Mouse (Mus musculus): ENCODE data around the gene Cavin4.
"Not testable (repeated sequence)": the region's sequence is repeated elsewhere in the genome, so short reads cannot be mapped to it uniquely, and the experiment has no call there.

Cavin4 gene

GRCm38 (mm10) chr4:48672915-48673314 is 9.6 kb downstream of the Cavin4 start:
- DNase-seq (ENCODE audit: low read depth, low spot score) = no peak

GRCm38 (mm10) chr4:48674412-48674811 is 11.1 kb downstream of the Cavin4 start:
- DNase-seq (ENCODE audit: low read depth, low spot score) = no peak

GRCm38 (mm10) chr4:48676570-48677185 is 13.4 kb downstream of the Cavin4 start:
- DNase-seq (ENCODE audit: low read depth, low spot score) = no peak

GRCm38 (mm10) chr4:48677276-48677675 is 14.0 kb downstream of the Cavin4 start:
- no peak for DNase-seq (ENCODE audit: low read depth, low spot score)

- DNase-seq (ENCODE audit: low read depth, low spot score) = no peak
Measured at GRCm38 (mm10) chr4:48677812-48678211, 14.5 kb downstream of the Cavin4 start.

GRCm38 (mm10) chr4:48678793-48679192 is 15.5 kb downstream of the Cavin4 start:
- no peak for DNase-seq (ENCODE audit: low read depth, low spot score)

GRCm38 (mm10) chr4:48679728-48680127 is 16.4 kb downstream of the Cavin4 start:
- not testable (repeated sequence) for DNase-seq (ENCODE audit: low read depth, low spot score)

GRCm38 (mm10) chr4:48680214-48680613 is 16.9 kb downstream of the Cavin4 start:
- no peak for DNase-seq (ENCODE audit: low read depth, low spot score)

GRCm38 (mm10) chr4:48680648-48681343 is 17.5 kb downstream of the Cavin4 start:
- peak; percentile 55 for DNase-seq (ENCODE audit: low read depth, low spot score)

GRCm38 (mm10) chr4:48683126-48683525 is 19.8 kb downstream of the Cavin4 start:
- DNase-seq (ENCODE audit: low read depth, low spot score) = no peak

- DNase-seq (ENCODE audit: low read depth, low spot score) = not testable (repeated sequence)
Measured at GRCm38 (mm10) chr4:48683633-48684209, 20.4 kb downstream of the Cavin4 start.

- no peak for DNase-seq (ENCODE audit: low read depth, low spot score)
Measured at GRCm38 (mm10) chr4:48684593-48685187, 21.4 kb downstream of the Cavin4 start.

GRCm38 (mm10) chr4:48688148-48688547 is 24.8 kb downstream of the Cavin4 start:
- peak; percentile 88 for DNase-seq (ENCODE audit: low read depth, low spot score)

- DNase-seq (ENCODE audit: low read depth, low spot score) = peak; percentile 38
Measured at GRCm38 (mm10) chr4:48690640-48691039, 27.3 kb downstream of the Cavin4 start.

- DNase-seq (ENCODE audit: low read depth, low spot score) = peak; percentile 19
Measured at GRCm38 (mm10) chr4:48691793-48692437, 28.6 kb downstream of the Cavin4 start.

- no peak for DNase-seq (ENCODE audit: low read depth, low spot score)
Measured at GRCm38 (mm10) chr4:48692736-48693292, 29.5 kb downstream of the Cavin4 start.

GRCm38 (mm10) chr4:48696706-48697105 is 33.4 kb downstream of the Cavin4 start:
- no peak for DNase-seq (ENCODE audit: low read depth, low spot score)

- DNase-seq (ENCODE audit: low read depth, low spot score) = no peak
Measured at GRCm38 (mm10) chr4:48697302-48697701, 34.0 kb downstream of the Cavin4 start.

GRCm38 (mm10) chr4:48715865-48716650 is 52.7 kb downstream of the Cavin4 start:
- no peak for DNase-seq (ENCODE audit: low read depth, low spot score)

GRCm38 (mm10) chr4:48716817-48717216 is 53.5 kb downstream of the Cavin4 start:
- DNase-seq (ENCODE audit: low read depth, low spot score) = no peak

Data from skeletal muscle tissue, adult 2 months (tissue).